Mouse (Mus musculus) stomach, embryonic 16.5 days (tissue): ENCODE measurements around the gene Farp1. TPM values are rescaled to one million over a fixed set of nuclear protein-coding genes. Genes with fewer than 3 reads are reported as not detected.

ENCODE experiments used
- ATAC-seq: fragments of 200-750 bp; cut with Nextera tagmentation; 2 replicates; pipeline ENCODE4 v1.8.0; 2017; ENCODE audit warnings: moderate number of reproducible peaks, moderate TSS enrichment; ENCODE audit not compliant: insufficient read depth, low FRiP score
- H3K27ac ChIP-seq: fragments of 300-500 bp; sonication (generic); 2 replicates; pipeline ENCODE4 v1.5.1; 2014; ENCODE audit warnings: low read length
- H3K27me3 ChIP-seq: fragments of 300-500 bp; sonication (generic); 2 replicates; pipeline ENCODE4 v1.6.1; 2014; ENCODE audit warnings: low read length, control low read depth, mixed read lengths; ENCODE audit not compliant: control insufficient read depth, insufficient read depth
- H3K36me3 ChIP-seq: fragments of 300-500 bp; sonication (generic); 2 replicates; pipeline ENCODE4 v1.6.1; 2014; ENCODE audit warnings: low read length; ENCODE audit not compliant: control insufficient read depth, insufficient read depth
- H3K4me1 ChIP-seq: fragments of 300-500 bp; sonication (generic); 2 replicates; pipeline ENCODE4 v1.6.1; 2014; ENCODE audit warnings: low read length, control low read depth, mixed read lengths; ENCODE audit not compliant: control insufficient read depth, insufficient read depth
- H3K4me2 ChIP-seq: fragments of 300-500 bp; sonication (generic); 2 replicates; pipeline ENCODE4 v1.6.1; 2014; ENCODE audit warnings: low read depth, low read length, mixed read lengths
- H3K4me3 ChIP-seq: fragments of 300-500 bp; sonication (generic); replicated peaks from 2 replicates; pipeline ENCODE4 v1.5.1; 2014; ENCODE audit warnings: mild to moderate bottlenecking, low read length
- H3K9ac ChIP-seq: fragments of 300-500 bp; sonication (generic); 2 replicates; pipeline ENCODE4 v1.6.1; 2014; ENCODE audit warnings: low read length
- H3K9me3 ChIP-seq: fragments of 300-500 bp; sonication (generic); replicated peaks from 2 replicates; pipeline ENCODE4 v1.6.1; 2016; ENCODE audit warnings: low read length, control low read depth; ENCODE audit not compliant: control insufficient read depth
- whole genome bisulfite sequencing: fragments of 180-500 bp; shearing (Covaris S2); extraction: QIAGEN DNeasy Blood & Tissue Kit; methylation state at CpG from one replicate; pipeline ENCODE4 v1.1.7; 2014; 5-methylcytosine and 5-hydroxymethylcytosine counted together
- polyA plus RNA-seq: library from polyadenylated mRNA; unstranded; fragments of >200 nt; fragmentation: Nextera tagmentation; extraction: Ambion mirVana; gene quantifications from 2 replicates; pipeline ENCODE4 v1.2.1, GENCODE M21; 2015

The Farp1 gene
- polyA plus RNA-seq, 1 experiment from 2014 or later: 15.2 TPM

- H3K9me3 ChIP-seq: no peaks in the 10 kb centered on the region
- no peak overlapping the region for H3K4me3 ChIP-seq
- H3K27ac ChIP-seq: no peak overlapping the region
- H3K4me1 ChIP-seq: no peaks in the 10 kb centered on the region
- H3K27me3 ChIP-seq: no peaks in the 10 kb centered on the region
- WGBS: 76% methylated on average over 6 of the region's 6 CpGs
- H3K9ac ChIP-seq: no peak overlapping the region
- no peaks in the 10 kb centered on the region for H3K36me3 ChIP-seq
- no peak overlapping the region for H3K4me2 ChIP-seq
- ATAC-seq: no peak
Measured at GRCm38 (mm10) chr14:121270490-121270889, 235.5 kb downstream of the Farp1 start.

- no peak for ATAC-seq
- Histone ChIP-seq H3K4me2 (no peak overlapping the region), H3K4me3 (no peak overlapping the region), H3K27ac (no peak overlapping the region), H3K27me3 (no peaks in the 10 kb centered on the region), H3K36me3 (no peaks in the 10 kb centered on the region), H3K4me1 (no peaks in the 10 kb centered on the region), H3K9ac (no peak overlapping the region), H3K9me3 (no peaks in the 10 kb centered on the region)
- WGBS: 78% methylated on average over 12 of the region's 12 CpGs
Measured at GRCm38 (mm10) chr14:121274985-121275384, 240.0 kb downstream of the Farp1 start.

- Histone ChIP-seq H3K4me3 (no peak overlapping the region), H3K27ac (no peak overlapping the region), H3K4me2 (no peak overlapping the region), H3K9me3 (no peaks in the 10 kb centered on the region), H3K27me3 (no peaks in the 10 kb centered on the region), H3K36me3 (no peaks in the 10 kb centered on the region), H3K9ac (no peak overlapping the region), H3K4me1 (no peaks in the 10 kb centered on the region)
- ATAC-seq: no peak
- WGBS: 58% methylated on average over 10 of the region's 10 CpGs
Measured at GRCm38 (mm10) chr14:121276016-121276415, 241.0 kb downstream of the Farp1 start.

- H3K9me3 ChIP-seq: no peaks in the 10 kb centered on the region
- peak; percentile 62 for ATAC-seq
- 0 out of 2 replicates have a peak, but pooled peaks cover 2% of the 10 kb centered on the region for H3K36me3 ChIP-seq
- WGBS: 32% methylated on average over 6 of the region's 6 CpGs
- H3K4me1 ChIP-seq: no peaks in the 10 kb centered on the region
- H3K27me3 ChIP-seq: no peaks in the 10 kb centered on the region
- H3K4me2 ChIP-seq: no peak overlapping the region
- H3K9ac ChIP-seq: no peak overlapping the region
- H3K4me3 ChIP-seq: no peak overlapping the region
- no peak overlapping the region for H3K27ac ChIP-seq
Measured at GRCm38 (mm10) chr14:121279106-121279505, 244.1 kb downstream of the Farp1 start.

GRCm38 (mm10) chr14:121280601-121281335 lies 245.8 kb downstream of the Farp1 start:
- no peaks in the 10 kb centered on the region for H3K9me3 ChIP-seq
- no peak overlapping the region for H3K4me3 ChIP-seq
- H3K36me3 ChIP-seq: peaks cover 10% of the 10 kb centered on the region; the same call in 1 of the 2 replicates
- WGBS: 71% methylated on average over 16 of the region's 16 CpGs
- H3K9ac ChIP-seq: no peak overlapping the region
- H3K4me2 ChIP-seq: no peak overlapping the region
- peak; percentile 55; the same call in 1 of the 2 replicates for ATAC-seq
- H3K27me3 ChIP-seq: no peaks in the 10 kb centered on the region
- H3K27ac ChIP-seq: peak overlapping the region; percentile 8; the same call in 1 of the 2 replicates
- no peaks in the 10 kb centered on the region for H3K4me1 ChIP-seq

- no peak for ATAC-seq
- H3K27ac ChIP-seq: 0 out of 2 replicates have a peak overlapping the region, but pooled peaks have one; percentile 13
Measured at GRCm38 (mm10) chr14:121281336-121281710, 246.3 kb downstream of the Farp1 start.

GRCm38 (mm10) chr14:121285379-121286120 lies 250.6 kb downstream of the Farp1 start:
- H3K9me3 ChIP-seq: no peaks in the 10 kb centered on the region
- H3K4me3 ChIP-seq: no peak overlapping the region
- H3K4me2 ChIP-seq: no peak overlapping the region
- ATAC-seq: no peak
- WGBS: 91% methylated on average over 14 of the region's 14 CpGs
- H3K4me1 ChIP-seq: no peaks in the 10 kb centered on the region
- H3K27me3 ChIP-seq: no peaks in the 10 kb centered on the region
- peaks cover 27% of the 10 kb centered on the region for H3K36me3 ChIP-seq
- no peak overlapping the region for H3K27ac ChIP-seq
- no peak overlapping the region for H3K9ac ChIP-seq

More at GRCm38 (mm10) chr14:121281336-121281710, 246.3 kb downstream of the Farp1 start:
- Histone ChIP-seq H3K4me1 (no peaks in the 10 kb centered on the region), H3K9me3 (no peaks in the 10 kb centered on the region), H3K9ac (no peak overlapping the region), H3K36me3 (peaks cover 14% of the 10 kb centered on the region), H3K27me3 (no peaks in the 10 kb centered on the region), H3K4me3 (no peak overlapping the region), H3K4me2 (no peak overlapping the region)

- Histone ChIP-seq H3K9me3 (no peaks in the 10 kb centered on the region), H3K4me1 (no peaks in the 10 kb centered on the region), H3K27me3 (no peaks in the 10 kb centered on the region), H3K4me2 (no peak overlapping the region), H3K4me3 (no peak overlapping the region), H3K36me3 (peaks cover 19% of the 10 kb centered on the region; the same call in 1 of the 2 replicates), H3K27ac (no peak overlapping the region), H3K9ac (no peak overlapping the region)
- WGBS: 93% methylated on average over 8 of the region's 8 CpGs
- ATAC-seq: no peak
Measured at GRCm38 (mm10) chr14:121291881-121292280, 256.9 kb downstream of the Farp1 start.

- no peak overlapping the region for H3K27ac ChIP-seq
- H3K9me3 ChIP-seq: no peaks in the 10 kb centered on the region
- ATAC-seq: no peak
- no peak overlapping the region for H3K4me3 ChIP-seq
- peaks cover 17% of the 10 kb centered on the region; the same call in 1 of the 2 replicates for H3K36me3 ChIP-seq
- H3K4me1 ChIP-seq: no peaks in the 10 kb centered on the region
- no peak overlapping the region for H3K4me2 ChIP-seq
- WGBS: 86% methylated on average over 3 of the region's 3 CpGs
- H3K27me3 ChIP-seq: no peaks in the 10 kb centered on the region
- H3K9ac ChIP-seq: no peak overlapping the region
Measured at GRCm38 (mm10) chr14:121292391-121292790, 257.4 kb downstream of the Farp1 start.
